Mouse (Mus musculus) brown adipose tissue, adult 24 weeks (tissue): ENCODE results near the gene Il10ra. TPM values are rescaled to one million over a fixed set of nuclear protein-coding genes. Genes with fewer than 3 reads are reported as not detected.

Experiments
- H3K27ac ChIP-seq: fragments of 200-500 bp; replicated peaks from 2 replicates; pipeline ENCODE4 v1.5.1; 2012; ENCODE audit warnings: low read depth, mild to moderate bottlenecking, low read length
- H3K4me1 ChIP-seq: fragments of 200-500 bp; 2 replicates; pipeline ENCODE4 v1.6.1; 2012; ENCODE audit warnings: low read length, mixed read lengths; ENCODE audit not compliant: control insufficient read depth, insufficient read depth, insufficient read length
- H3K4me3 ChIP-seq: fragments of 200-500 bp; 2 replicates; pipeline ENCODE4 v1.5.1; 2012; ENCODE audit warnings: low read depth, mild to moderate bottlenecking, low read length, moderate library complexity; ENCODE audit not compliant: insufficient read depth
- polyA plus RNA-seq: library from polyadenylated mRNA; stranded (reverse); fragments of >200 nt; gene quantifications from 2 replicates; pipeline ENCODE4 v1.2.4, GENCODE M21; 2012; ENCODE audit not compliant: missing spikeins, insufficient read depth, insufficient read length

Gene Il10ra
- polyA plus RNA-seq = 1.8 TPM in 2 replicates

DNA sequence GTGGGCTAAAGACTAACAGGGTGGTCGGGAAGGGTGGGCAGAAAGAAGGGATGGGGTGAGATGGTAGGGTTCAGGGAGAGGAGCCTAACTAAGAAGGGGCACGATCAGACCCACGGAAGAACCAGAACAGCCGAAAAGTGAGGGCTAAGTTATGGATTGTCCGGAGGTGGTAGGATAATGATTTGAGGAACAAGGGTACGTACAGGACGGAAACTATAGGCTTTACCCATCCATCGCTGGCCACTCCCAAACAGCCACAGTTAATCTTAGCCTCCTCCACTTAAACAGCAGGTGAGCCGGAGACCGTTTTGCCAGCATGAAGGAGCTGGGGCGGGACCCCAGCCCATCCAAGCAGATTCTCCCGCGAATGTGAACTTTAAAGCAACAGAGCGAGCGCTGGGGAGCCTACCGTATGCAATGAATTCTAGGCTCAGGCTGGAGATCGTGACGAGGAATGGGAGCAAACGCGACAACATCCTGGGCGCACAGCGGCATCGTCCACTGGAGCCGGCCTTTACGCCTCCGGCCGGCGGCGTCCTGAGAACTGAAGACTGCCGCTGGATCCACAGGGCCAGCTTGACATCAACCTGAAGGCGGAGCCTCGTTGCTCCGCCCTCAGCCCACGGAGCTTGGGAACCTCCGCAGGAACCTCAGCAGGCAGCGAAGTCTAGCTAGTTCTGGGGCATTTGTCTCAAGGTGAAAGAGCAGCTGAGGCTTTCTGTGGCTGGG lies at the start of gene Il10ra:
TSS of gene Il10ra (minus strand) at position 553 of the 729 bp plus-strand sequence.
- Histone ChIP-seq H3K4me1 (no peaks in the 10 kb centered on the region), H3K27ac (peak within 1 kb of the TSS; percentile 84), H3K4me3 (peak within 1 kb of the TSS; percentile 64)

DNA sequence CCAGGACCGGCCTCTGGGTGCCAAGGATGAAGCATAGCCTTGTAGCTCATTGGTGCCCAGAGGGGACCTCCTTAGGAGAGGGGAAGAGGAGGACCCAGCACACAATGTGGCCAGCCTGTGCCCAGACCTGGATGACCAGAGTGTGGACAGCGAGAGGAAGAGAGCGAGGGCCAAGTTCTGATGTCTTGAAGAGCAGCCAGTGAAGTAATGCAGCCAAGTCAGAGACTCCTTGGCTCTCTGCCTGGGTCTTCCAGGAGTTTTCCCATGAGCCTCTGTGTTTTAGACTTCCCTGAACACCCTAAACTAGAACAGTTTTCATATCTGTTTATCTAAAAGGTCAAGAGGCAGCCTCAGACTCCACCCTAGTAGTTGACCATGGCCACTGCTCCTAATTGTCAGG lies 48.7 kb upstream of the Il10ra start:
- peaks cover 2% of the 10 kb centered on the region; the same call in 1 of the 2 replicates for H3K4me1 ChIP-seq
- H3K27ac ChIP-seq = no peak overlapping the region

DNA sequence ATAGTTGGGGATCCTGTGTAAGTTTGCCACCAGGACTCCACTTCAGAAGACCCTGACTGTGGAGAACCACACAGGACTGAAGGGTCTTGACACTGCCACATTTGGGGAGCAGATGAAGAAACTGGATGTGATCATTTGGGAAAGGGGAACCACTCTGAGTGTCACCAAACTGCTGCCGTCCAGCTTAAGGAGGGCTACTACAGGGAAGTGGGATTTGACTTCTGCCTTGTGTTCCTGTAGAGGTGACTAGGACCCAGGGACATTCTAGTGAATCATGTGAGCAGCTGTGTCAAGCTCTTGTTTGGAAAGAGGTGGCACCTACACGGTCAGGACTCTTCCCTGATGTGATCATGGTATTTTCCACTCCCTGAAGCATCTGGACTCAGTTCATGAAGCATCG lies 45.0 kb upstream of the Il10ra start:
- Histone ChIP-seq H3K4me3 (no peak overlapping the region), H3K27ac (no peak overlapping the region), H3K4me1 (peaks cover 2% of the 10 kb centered on the region; the same call in 1 of the 2 replicates)

More for the DNA sequence above, 48.7 kb upstream of the Il10ra start:
- no peak overlapping the region for H3K4me3 ChIP-seq

DNA sequence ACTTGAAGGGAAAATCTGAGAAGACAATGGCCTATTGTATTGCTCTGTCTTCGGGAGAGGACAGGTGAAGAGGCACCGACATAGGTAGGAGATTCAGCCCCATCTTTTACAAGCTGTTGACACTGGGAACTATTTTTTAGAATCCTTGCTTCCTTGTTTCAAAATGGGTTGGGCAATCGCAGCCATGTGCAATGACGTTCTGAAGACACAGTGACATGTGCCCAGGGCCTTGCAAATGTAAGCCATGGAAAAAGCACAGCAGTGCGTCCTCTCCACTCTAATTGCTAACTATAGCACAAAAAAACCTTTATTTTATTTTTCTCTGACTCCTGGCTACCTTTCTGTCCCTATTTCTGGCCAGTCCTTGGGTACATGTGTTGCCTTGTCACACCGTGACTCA lies 42.9 kb upstream of the Il10ra start:
- no peaks in the 10 kb centered on the region for H3K4me1 ChIP-seq
- H3K4me3 ChIP-seq = no peak overlapping the region
- no peak overlapping the region for H3K27ac ChIP-seq

DNA sequence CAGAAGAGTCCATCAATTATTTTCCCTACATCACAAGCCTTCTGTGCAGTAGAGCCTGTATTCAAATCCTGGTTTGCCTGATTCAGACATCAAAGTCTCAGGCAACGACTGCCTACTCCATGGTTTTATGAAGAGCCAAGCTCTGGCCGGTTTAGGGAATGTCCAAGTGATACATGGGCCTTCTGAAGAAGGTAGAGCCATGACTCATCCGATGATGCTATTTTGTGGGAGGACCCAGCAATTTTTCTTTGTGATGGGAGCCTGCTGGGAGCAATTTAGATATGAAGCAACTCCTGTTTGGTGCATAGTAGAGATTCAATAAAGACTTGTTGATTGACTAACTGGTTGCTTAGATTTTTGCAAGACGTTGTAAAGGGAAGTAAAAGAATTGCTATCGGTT lies 39.6 kb upstream of the Il10ra start:
- no peak overlapping the region for H3K27ac ChIP-seq
- H3K4me1 ChIP-seq = no peaks in the 10 kb centered on the region
- no peak overlapping the region for H3K4me3 ChIP-seq

DNA sequence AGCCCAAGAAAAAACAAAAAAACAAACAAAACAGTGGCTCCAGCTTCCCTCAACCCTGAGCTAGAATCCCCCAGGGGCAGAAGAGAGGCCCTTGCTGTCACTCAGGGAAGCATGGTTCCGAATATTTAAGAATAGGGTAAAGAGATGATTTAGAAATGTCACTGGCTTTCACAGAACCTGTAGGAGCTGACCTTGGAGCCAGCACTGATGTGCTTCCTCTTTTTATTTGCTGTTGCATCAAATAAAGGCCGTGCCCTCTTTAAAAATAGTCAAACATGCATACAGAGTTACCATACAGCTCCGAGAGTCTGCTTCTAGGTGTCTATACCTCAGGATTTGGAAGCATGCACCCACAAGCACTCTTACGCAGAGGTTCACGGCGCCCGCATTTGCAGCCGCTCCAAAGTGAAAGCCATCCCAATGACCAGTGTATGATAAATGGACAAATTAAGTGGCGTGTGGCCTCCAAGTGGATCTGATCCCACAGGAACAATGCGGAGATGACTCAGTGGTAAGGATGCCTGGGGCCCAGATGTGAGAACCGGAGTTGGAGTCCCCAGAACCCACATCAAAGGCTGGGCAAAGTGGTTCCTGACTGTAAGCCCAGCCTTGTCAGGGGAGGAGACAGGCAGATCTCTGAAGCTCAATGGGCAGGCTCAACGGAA lies 37.9 kb upstream of the Il10ra start:
- H3K4me1 ChIP-seq = no peaks in the 10 kb centered on the region
- H3K27ac ChIP-seq = no peak overlapping the region
- no peak overlapping the region for H3K4me3 ChIP-seq

DNA sequence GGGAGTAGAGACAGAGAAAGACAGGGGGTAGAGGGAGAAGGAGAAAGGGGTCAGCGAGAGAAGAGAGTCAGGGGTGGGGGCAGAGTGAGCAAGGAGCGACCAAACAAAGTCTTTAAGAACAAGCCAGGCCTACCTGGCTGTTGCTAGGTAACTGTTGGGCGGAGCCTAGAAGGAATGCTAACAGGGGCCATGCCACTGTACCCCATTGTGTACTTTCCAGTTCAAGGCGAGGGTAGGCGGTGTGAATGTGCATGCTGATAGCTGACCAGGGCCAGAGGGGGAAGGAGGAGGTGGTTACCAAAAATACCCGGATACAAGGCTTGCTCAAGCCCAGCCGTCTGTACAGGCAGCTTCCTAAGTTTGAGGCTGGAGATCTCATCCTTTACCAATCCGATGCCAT lies 32.8 kb upstream of the Il10ra start:
- no peak overlapping the region for H3K4me3 ChIP-seq
- H3K27ac ChIP-seq = no peak overlapping the region
- H3K4me1 ChIP-seq = no peaks in the 10 kb centered on the region

DNA sequence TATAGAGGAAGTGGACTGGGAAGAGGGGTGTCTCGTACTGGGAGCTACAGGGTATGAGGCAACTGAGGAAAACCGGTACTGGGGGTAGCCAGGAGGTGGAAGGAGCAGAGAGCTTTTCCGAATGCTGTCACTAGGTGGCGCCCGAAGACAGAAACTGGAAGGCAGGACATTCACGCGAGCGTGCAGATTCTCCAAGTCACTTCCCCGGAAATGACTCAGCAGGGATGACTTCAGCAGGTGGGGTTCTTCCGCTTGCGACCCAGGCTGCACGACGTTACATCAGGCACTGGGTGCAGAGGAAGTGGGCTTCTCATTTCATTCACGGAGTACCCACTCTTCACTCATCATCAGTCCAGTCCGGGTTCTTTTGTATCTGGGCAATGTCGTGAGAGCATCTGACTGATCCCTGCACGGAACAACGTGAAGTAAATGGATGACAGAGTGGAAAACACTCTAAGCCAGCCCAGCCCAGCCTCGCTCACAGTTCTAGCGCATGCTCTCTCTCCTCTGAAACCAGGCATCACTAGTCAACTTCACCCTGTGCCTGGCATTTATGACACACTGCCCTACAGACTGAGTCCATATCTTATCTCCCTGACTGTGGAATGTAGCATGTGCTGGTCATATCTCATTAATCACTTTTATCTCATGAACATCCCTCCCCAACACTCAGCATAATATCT lies 31.6 kb upstream of the Il10ra start:
- peak overlapping the region; percentile 36 for H3K4me3 ChIP-seq
- no peak overlapping the region for H3K27ac ChIP-seq
- no peaks in the 10 kb centered on the region for H3K4me1 ChIP-seq

DNA sequence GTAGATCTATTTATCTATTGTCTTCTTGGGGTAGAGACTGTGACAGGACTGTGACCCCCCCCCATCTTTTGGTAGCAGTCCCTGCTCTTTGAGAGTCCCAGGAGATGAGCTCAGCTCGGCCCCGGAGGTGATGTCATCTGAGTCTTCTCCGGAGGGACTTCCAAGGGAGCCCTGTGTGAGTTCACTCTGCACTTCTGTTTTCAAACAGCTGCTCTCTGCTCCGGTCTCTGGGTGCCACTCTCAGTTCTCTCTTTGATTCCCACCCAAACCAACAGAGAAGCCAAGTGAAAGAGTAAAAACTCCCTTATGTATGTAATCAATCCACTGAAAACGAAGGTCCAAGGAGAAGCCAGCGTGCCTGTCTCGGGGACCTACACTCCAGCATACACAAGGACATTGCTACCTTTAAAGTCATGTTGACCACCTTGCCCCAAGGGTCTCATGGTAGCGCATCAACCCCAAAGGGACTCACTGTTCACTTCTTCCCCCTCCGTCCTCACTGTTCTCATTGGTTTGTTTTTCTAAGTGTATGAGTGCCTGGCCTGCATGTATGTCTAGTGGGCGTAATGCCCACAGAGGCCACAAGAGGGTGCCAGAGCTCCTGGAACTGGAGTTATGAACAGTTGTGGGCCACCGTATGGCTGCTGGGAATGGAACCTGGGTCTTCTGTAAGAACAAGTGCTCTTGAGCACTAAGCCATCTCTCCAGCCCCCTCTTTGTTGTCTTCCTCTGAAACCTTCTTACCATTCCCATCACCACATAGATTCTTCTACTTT lies 30.5 kb upstream of the Il10ra start:
- H3K27ac ChIP-seq = peak overlapping the region; percentile 46
- H3K4me1 ChIP-seq = no peaks in the 10 kb centered on the region
- H3K4me3 ChIP-seq = no peak overlapping the region

DNA sequence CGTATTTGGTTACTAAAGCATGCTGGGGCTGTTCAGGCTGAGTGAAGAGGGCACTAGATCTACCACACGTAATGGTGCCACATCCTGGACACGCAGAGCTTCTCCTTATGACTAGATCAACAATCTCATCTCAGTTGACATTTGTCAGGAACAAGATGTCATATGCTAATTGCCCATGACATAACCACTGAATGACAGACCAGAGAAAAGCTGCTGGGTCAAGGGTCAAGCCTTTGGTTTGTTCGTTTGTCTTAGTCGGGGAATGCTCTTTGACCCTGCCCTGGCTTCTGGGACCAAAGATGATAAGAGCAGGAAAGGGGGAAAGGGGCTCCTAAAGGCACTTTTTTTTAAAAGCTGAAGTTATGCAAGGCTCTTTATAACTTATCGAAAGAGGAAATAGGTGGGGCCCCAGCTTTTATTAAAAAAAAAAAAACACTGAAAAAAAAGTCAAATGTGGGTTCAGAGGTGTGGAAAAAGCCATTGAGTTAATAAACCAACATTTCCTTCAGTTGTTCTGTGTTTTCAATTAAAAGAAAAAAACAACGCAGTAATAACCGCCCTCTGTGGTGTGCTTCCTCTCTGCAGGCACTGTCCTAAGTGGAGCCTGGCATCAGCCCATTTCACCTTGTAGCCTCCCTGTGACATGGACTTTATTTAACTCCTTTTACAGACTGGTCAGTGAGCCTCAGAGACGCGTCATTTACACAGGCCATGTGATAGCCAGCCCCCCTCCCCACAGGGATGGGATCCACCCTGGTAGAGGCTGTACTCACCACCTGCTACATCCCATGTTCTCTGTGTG lies 25.5 kb upstream of the Il10ra start:
- H3K4me3 ChIP-seq = no peak overlapping the region
- peaks cover 6% of the 10 kb centered on the region; the same call in 1 of the 2 replicates for H3K4me1 ChIP-seq
- peak overlapping the region; percentile 73 for H3K27ac ChIP-seq

DNA sequence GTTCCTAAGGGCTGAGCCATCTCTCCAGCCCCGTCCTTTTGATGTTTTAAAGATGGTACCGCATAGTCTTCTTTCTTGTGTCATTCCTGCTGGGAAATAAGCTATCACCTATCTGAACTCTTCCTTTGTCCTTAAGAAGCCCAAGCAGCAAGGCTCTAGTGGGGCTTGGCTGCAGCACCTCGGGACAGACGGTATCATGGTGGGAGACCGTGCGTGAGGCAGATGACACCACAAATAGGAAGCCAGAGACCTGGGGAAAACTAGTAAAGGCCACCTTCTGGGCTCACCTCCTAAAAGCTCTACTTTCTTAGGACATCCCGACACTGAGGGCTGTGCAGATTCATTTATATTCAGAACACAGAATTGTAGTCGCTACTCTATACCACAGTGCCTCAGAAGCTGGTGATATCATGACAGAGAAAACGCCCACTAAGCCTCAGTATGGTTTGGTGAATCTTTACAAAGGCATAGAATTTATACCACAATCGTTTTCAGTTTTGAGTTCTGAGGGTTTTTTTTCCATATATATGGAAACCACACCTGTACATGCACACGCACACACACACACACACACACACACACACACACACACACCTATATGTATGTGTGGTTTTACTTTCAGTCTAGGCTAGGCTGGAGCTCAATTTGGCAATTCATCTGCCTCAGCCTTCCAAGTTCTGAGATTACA lies 22.7 kb upstream of the Il10ra start:
- peak overlapping the region; percentile 85 for H3K27ac ChIP-seq
- H3K4me1 ChIP-seq = peaks cover 6% of the 10 kb centered on the region; the same call in 1 of the 2 replicates
- no peak overlapping the region for H3K4me3 ChIP-seq

DNA sequence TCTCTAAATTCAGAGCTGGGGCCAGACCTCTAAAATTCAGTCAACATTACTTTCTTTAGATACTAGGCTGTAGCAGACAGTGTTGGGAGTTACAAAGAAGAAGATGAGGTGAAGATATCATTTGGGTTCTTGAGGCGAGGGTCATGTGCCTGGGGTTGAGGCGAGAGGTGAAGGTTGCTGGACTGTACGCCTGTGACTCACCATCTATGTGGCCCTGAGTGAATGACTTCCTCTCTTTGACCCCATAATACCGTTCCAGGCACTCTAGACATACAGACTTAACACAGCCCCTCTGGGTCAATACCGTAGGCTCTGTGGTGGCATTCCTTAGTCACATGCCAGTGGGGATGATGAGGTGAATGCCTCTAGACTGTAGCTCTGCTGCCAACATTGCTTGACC lies 13.5 kb upstream of the Il10ra start:
- H3K4me3 ChIP-seq = no peak overlapping the region
- H3K27ac ChIP-seq = no peak overlapping the region
- H3K4me1 ChIP-seq = peaks cover 4% of the 10 kb centered on the region

DNA sequence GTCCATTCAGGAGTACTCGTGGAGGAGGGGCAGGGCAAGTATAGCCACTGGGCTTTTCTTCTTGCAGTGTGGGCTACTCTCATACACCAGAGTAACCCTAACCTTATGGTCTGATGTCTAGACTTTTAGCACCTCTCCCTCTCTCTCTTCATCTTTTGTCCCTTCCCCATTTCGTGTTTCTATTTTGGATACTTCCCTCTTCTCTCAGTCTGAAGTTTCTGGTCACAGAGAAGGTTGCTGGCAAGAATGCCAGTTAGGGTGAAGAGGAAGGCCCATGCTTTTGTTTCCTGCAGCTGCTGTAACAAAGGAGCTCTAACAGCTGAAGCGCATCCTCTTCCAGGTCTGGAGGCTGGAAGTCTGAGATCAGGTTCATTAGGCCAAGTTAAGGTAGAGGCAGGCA lies 11.9 kb upstream of the Il10ra start:
- no peak overlapping the region for H3K27ac ChIP-seq
- H3K4me3 ChIP-seq = no peak overlapping the region
- peaks cover 4% of the 10 kb centered on the region for H3K4me1 ChIP-seq

DNA sequence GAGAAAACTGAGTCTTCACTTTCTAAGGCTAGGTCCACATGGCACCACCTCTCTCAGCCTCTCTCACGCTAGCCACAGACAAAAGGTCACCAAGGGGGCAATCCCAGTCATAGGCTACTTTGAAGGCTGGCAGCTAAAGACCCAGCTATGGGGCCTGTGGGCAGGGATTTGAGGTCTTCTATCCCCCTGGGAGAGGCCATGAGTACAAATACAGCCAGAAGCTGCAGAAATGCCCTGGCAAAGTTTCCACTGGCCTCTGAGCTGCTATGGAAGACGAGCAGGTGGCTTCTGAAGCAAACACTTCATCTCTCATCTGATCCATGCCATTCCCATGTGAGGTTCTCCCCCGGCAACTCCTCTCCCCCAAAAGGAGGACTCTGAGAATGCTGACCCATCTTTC lies 11.1 kb upstream of the Il10ra start:
- Histone ChIP-seq H3K4me3 (no peak overlapping the region), H3K27ac (no peak overlapping the region), H3K4me1 (peaks cover 4% of the 10 kb centered on the region)
